ENCODE assay signal across 8 mouse cellular contexts in the genomic region with DNA sequence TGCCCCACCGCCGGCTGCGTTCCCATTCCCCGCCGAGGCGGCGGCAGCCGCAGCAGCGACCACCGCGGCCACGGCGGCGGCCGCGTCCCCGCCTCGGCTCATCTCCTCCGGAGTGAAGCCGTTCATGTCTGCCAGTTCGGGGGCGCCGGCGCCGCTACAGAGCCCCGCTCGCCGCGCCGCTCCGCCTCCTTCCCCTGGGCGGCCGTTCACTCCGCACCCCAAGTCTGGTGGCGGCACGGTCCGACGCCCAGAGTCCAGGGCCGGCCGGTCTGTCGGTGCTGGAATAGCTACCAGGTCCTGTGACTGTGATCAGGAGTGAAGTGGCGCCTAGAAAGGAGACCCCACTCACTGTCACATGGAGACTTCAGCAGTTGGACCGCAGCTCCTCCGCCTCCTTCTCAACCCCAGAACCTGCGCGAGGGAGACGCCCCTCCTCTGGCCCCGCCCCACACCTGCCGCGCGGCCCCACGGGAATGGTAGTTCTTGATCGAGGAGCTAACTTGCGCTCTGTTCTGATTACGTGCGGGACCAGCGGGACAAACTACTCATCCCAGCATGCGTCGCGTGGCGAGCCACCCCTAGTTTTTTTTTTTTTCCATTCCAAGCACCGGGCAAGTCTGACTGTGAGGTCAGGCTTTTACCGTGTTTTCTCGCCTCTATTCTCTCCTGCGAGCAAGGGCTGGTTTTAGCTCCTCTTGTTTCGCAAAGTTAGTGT. TPM values are rescaled to one million over a fixed set of nuclear protein-coding genes. Genes with fewer than 3 reads are reported as not detected.
A peak's percentile ranks its signal among the peaks of the same experiment; 100 is the strongest.
DNase-seq lines count a peak whose midpoint lies in the region; ATAC-seq and TF ChIP-seq lines count a peak whose summit lies in the region.

A gene (minus strand): TSS at position 420 of the 715 bp plus-strand sequence.

- DNase-seq in ES-E14 (ENCODE audit: low read depth, low spot score): peak; percentile 97
- DNase-seq in cerebellum, adult 11-12 months: peak; percentile 99
- DNase-seq in heart, postnatal 25 days (ENCODE audit: low spot score): peak; percentile 98
- DNase-seq in layer of hippocampus, adult 18-20 months (ENCODE audit: low spot score in 2 of 2): peak; percentile 98 to 99
- DNase-seq in lung, adult 2 months: peak; percentile 98
- peak; percentile 98 to 99 for DNase-seq in thymus, adult 18-20 months

- no peaks in the 10 kb centered on the region for H3K27me3 ChIP-seq in forebrain, embryonic 15.5 days

- intact Hi-C loops in heart, postnatal 25 days (cut with DNase I): loop anchor here (2.0 to 5.0 kb wide), 4 partner anchors 23 to 165 kb away; a partner anchor contains a TSS

- in situ Hi-C loops in ES-E14 (cut with MboI; ENCODE audit: low sequenced_read_pairs in 2 of 2, unreplicated experiment in 2 of 2): no loop called here

- peak; percentile 65; the same call in 1 of the 2 replicates for TF ChIP-seq POLR2A in lung, adult 2 months (IDR thresholded peaks at IDR 0.05; ENCODE audit: borderline replicate concordance, extremely low read depth, low read depth, low read length)

- TF ChIP-seq CTCF in lung, adult 2 months (IDR thresholded peaks at IDR 0.05; ENCODE audit: insufficient read depth, low read length): no peak

- peak within 1 kb of the TSS; percentile 83 for H3K4me2 ChIP-seq in forebrain, embryonic 15.5 days (replicated peaks)

- H3K27ac ChIP-seq in ES-E14 (ENCODE audit: insufficient read depth, low read depth, low read length, poor library complexity, severe bottlenecking): peak within 1 kb of the TSS; percentile 84
- peak within 1 kb of the TSS; percentile 99 for H3K27ac ChIP-seq in forebrain, embryonic 15.5 days (replicated peaks)

- peak within 1 kb of the TSS; percentile 93 for H3K9ac ChIP-seq in ES-E14 (ENCODE audit: insufficient read depth, low read depth, low read length, poor library complexity, severe bottlenecking)
- peak within 1 kb of the TSS; percentile 97 for H3K9ac ChIP-seq in forebrain, embryonic 15.5 days (replicated peaks)

- H3K9me3 ChIP-seq in ES-E14 (ENCODE audit: control insufficient read depth, insufficient read depth, low read depth, low read length): no peaks in the 10 kb centered on the region
- H3K9me3 ChIP-seq in forebrain, embryonic 15.5 days: no peaks in the 10 kb centered on the region

- H3K36me3 ChIP-seq in ES-E14 (ENCODE audit: control insufficient read depth, insufficient read depth, low read length, poor library complexity, severe bottlenecking): peaks cover 6% of the 10 kb centered on the region
- peaks cover 3% of the 10 kb centered on the region for H3K36me3 ChIP-seq in forebrain, embryonic 15.5 days

- peaks cover 4 to 8% of the 10 kb centered on the region in 2 experiments; a peak in 3 of 4 replicates for H3K4me1 ChIP-seq in ES-E14 (ENCODE audit: control insufficient read depth in 2 of 2, insufficient read depth in 2 of 2, low read length in 2 of 2, poor library complexity in 1 of 2)
- H3K4me1 ChIP-seq in forebrain, embryonic 15.5 days: peaks cover 13% of the 10 kb centered on the region
- no peaks in the 10 kb centered on the region; the same call in 1 of the 2 replicates for H3K4me1 ChIP-seq in lung, adult 2 months (ENCODE audit: control insufficient read depth, insufficient read depth, low read length)

- H3K4me3 ChIP-seq in ES-E14 (ENCODE audit: insufficient read depth in 1 of 2, low read depth in 1 of 2, low read length in 2 of 2, poor library complexity in 1 of 2, severe bottlenecking in 1 of 2): peak within 1 kb of the TSS; percentile 84 to 99
- peak within 1 kb of the TSS; percentile 98 for H3K4me3 ChIP-seq in forebrain, embryonic 15.5 days
- peak within 1 kb of the TSS; percentile 88 for H3K4me3 ChIP-seq in lung, adult 2 months (replicated peaks; ENCODE audit: extremely low read depth, low read depth, low read length)

- under 1% methylated on average over 65 of the region's 66 CpGs for WGBS in forebrain, embryonic 15.5 days
- WGBS in lung, adult 2 months: under 1% methylated on average over 66 of the region's 66 CpGs

- peak; percentile 98 for ATAC-seq in forebrain, embryonic 15.5 days (replicated peaks)
- ATAC-seq in neutrophil, adult 5-6 weeks (ENCODE audit: extremely low read depth, insufficient number of reproducible peaks, low FRiP score, poor library complexity, severe bottlenecking): peak; percentile 96

TF ChIP-seq in ES-E14, 5 proteins besides CTCF, POLR2A, EP300 and RAD21:
- TF ChIP-seq ZC3H11A (IDR thresholded peaks at IDR 0.05; ENCODE audit: borderline replicate concordance, low read depth, low read length): no peak
- no peak for TF ChIP-seq CHD2 (IDR thresholded peaks at IDR 0.05; ENCODE audit: low read depth, low read length)
- TF ChIP-seq ZNF384 (IDR thresholded peaks at IDR 0.05; ENCODE audit: low read depth, low read length): peak; percentile 99
- TF ChIP-seq MAFK (IDR thresholded peaks at IDR 0.05; ENCODE audit: insufficient read depth, low read depth, low read length): 0 out of 2 replicates have a peak, but pooled peaks have one; percentile 2
- peak; percentile 96 for TF ChIP-seq HCFC1 (IDR thresholded peaks at IDR 0.05; ENCODE audit: borderline replicate concordance, insufficient read depth, low read length)

RNA-seq across cellular contexts. Expression of the gene that starts here (rescaled TPM):
- total RNA-seq in ES-E14 (2012; rRNA removed): 61.5 and 76.8 TPM in 2 replicates
- 78.6 and 81.8 TPM in 2 replicates for polyA plus RNA-seq in forebrain, embryonic 15.5 days (2015; fragmentation: Nextera tagmentation; extraction: Ambion mirVana)
- total RNA-seq in heart, postnatal 25 days (2021): 10 to 100 TPM; 13.9 to 16.1 TPM
- 10 to 100 TPM; 12.6 to 17.6 TPM for total RNA-seq in layer of hippocampus, adult 18-20 months (2021)
- polyA plus RNA-seq in lung, adult 2 months (2012; rRNA removed): 6.3 and 9.4 TPM in 2 replicates
- 38.6 and 46.9 TPM in 2 replicates for total RNA-seq in neutrophil, adult 5-6 weeks (2017)

Comparison
In these comparisons a context has a peak if more than half of its experiments do, and no peak if none do; other contexts are left out.
1. Peak in every context shown above with its lines: DNase-seq, ATAC-seq, H3K4me3 ChIP-seq and H3K27ac ChIP-seq.